Mouse (Mus musculus): ENCODE measurements around the gene Pfdn6.
"Not testable (repeated sequence)": the region's sequence is repeated elsewhere in the genome, so short reads cannot be mapped to it uniquely, and the experiment has no call there.

DNA sequence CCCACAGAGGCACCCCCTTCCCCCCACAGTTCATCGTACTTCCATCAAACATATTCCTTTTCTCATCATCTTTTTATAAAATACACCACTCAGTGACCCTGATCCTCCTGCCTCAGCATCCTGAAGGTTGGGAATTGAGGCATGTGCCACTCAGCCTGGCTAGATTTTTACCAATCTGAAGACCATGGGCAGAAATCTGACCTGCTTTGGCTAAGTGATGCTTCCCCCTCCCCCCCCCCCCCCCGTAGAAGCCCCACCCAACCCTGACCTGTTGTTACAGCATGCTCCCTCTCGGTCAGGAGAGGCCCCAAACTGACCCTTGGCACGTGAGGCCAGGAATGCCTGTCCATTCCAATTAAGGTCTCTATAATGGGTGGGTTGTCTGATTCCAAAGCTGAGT is 35.3 kb downstream of the Pfdn6 start, which contains the start of gene Platr17:
- TF ChIP-seq HCFC1 (IDR thresholded peaks at IDR 0.05; ENCODE audit: borderline replicate concordance, insufficient read depth, low read length); CHD2 (IDR thresholded peaks at IDR 0.05; ENCODE audit: low read depth, low read length); MAFK (IDR thresholded peaks at IDR 0.05; ENCODE audit: insufficient read depth, low read depth, low read length); ZC3H11A (IDR thresholded peaks at IDR 0.05; ENCODE audit: borderline replicate concordance, low read depth, low read length): not testable (repeated sequence)

Measured in ES-E14 (cell line).